Mouse (Mus musculus) heart, embryonic 12.5 days (tissue): ENCODE results near the gene Sept7. TPM values are rescaled to one million over a fixed set of nuclear protein-coding genes. Genes with fewer than 3 reads are reported as not detected.

Source experiments
- ATAC-seq: fragments of 200-750 bp; cut with Nextera tagmentation; 2 replicates; pipeline ENCODE4 v1.8.0; 2017; ENCODE audit warnings: moderate TSS enrichment, moderate library complexity; ENCODE audit not compliant: insufficient number of reproducible peaks, low FRiP score
- H3K27ac ChIP-seq: fragments of 300-500 bp; sonication (generic); 2 replicates; pipeline ENCODE4 v1.5.1; 2016; ENCODE audit warnings: mild to moderate bottlenecking, moderate library complexity; ENCODE audit not compliant: poor library complexity, severe bottlenecking
- H3K27me3 ChIP-seq: fragments of 300-500 bp; sonication (generic); replicated peaks from 2 replicates; pipeline ENCODE4 v1.6.1; 2016; ENCODE audit warnings: mild to moderate bottlenecking, moderate library complexity
- H3K36me3 ChIP-seq: fragments of 300-500 bp; sonication (generic); 2 replicates; pipeline ENCODE4 v1.6.1; 2016; ENCODE audit warnings: mild to moderate bottlenecking, moderate library complexity
- H3K4me1 ChIP-seq: fragments of 300-500 bp; sonication (generic); replicated peaks from 2 replicates; pipeline ENCODE4 v1.6.1; 2016; ENCODE audit warnings: mild to moderate bottlenecking
- H3K4me2 ChIP-seq: fragments of 300-500 bp; sonication (generic); 2 replicates; pipeline ENCODE4 v1.6.1; 2016; ENCODE audit warnings: mild to moderate bottlenecking, moderate library complexity
- H3K4me3 ChIP-seq: fragments of 300-500 bp; sonication (generic); 2 replicates; pipeline ENCODE4 v1.5.1; 2016; ENCODE audit warnings: mild to moderate bottlenecking
- H3K9ac ChIP-seq: fragments of 300-500 bp; sonication (generic); 2 replicates; pipeline ENCODE4 v1.6.1; 2016; ENCODE audit warnings: mild to moderate bottlenecking, moderate library complexity
- H3K9me3 ChIP-seq: fragments of 300-500 bp; sonication (generic); replicated peaks from 2 replicates; pipeline ENCODE4 v1.6.1; 2016; ENCODE audit warnings: mild to moderate bottlenecking, moderate library complexity
- WGBS: fragments of 180-500 bp; shearing (Covaris S2); methylation state at CpG from one replicate; pipeline ENCODE4 v1.1.7; 2016; 5-methylcytosine and 5-hydroxymethylcytosine counted together
- polyA plus RNA-seq: library from polyadenylated mRNA; unstranded; fragments of >200 nt; fragmentation: Nextera tagmentation; extraction: Ambion mirVana; gene quantifications from 2 replicates; pipeline ENCODE4 v1.2.1, GENCODE M21; 2016

Gene Sept7
- polyA plus RNA-seq, 1 experiment from 2014 or later = 299 TPM

- Histone ChIP-seq H3K9me3 (no peaks in the 10 kb centered on the region), H3K27me3 (no peaks in the 10 kb centered on the region), H3K27ac (no peak overlapping the region), H3K4me3 (no peak overlapping the region), H3K36me3 (no peaks in the 10 kb centered on the region), H3K9ac (no peak overlapping the region), H3K4me2 (no peak overlapping the region), H3K4me1 (no peaks in the 10 kb centered on the region)
- no peak for ATAC-seq
- WGBS = 69% methylated on average over 4 of the region's 4 CpGs
Observed at GRCm38 (mm10) chr9:25327727-25328370, 75.6 kb downstream of the Sept7 start.

- H3K4me1 ChIP-seq = no peaks in the 10 kb centered on the region
- H3K4me3 ChIP-seq = no peak overlapping the region
- no peak overlapping the region for H3K27ac ChIP-seq
- WGBS = 73% methylated on average over 11 of the region's 11 CpGs
- no peak for ATAC-seq
- H3K27me3 ChIP-seq = no peaks in the 10 kb centered on the region
- H3K36me3 ChIP-seq = no peaks in the 10 kb centered on the region
- H3K9ac ChIP-seq = no peak overlapping the region
- no peak overlapping the region for H3K4me2 ChIP-seq
- no peaks in the 10 kb centered on the region for H3K9me3 ChIP-seq
Observed at GRCm38 (mm10) chr9:25328946-25329723, 76.9 kb downstream of the Sept7 start.

GRCm38 (mm10) chr9:25337436-25338198 is 85.4 kb downstream of the Sept7 start:
- Histone ChIP-seq H3K27me3 (no peaks in the 10 kb centered on the region), H3K9me3 (no peaks in the 10 kb centered on the region), H3K36me3 (no peaks in the 10 kb centered on the region), H3K4me3 (no peak overlapping the region), H3K9ac (no peak overlapping the region), H3K4me2 (no peak overlapping the region), H3K27ac (no peak overlapping the region), H3K4me1 (peaks cover 5% of the 10 kb centered on the region)
- 70% methylated on average over 2 of the region's 2 CpGs for WGBS
- ATAC-seq = no peak

GRCm38 (mm10) chr9:25340412-25340811 is 88.2 kb downstream of the Sept7 start:
- no peaks in the 10 kb centered on the region for H3K36me3 ChIP-seq
- H3K4me1 ChIP-seq = no peaks in the 10 kb centered on the region; the same call in 1 of the 2 replicates
- 68% methylated on average over 1 of the region's 1 CpGs for WGBS
- H3K4me2 ChIP-seq = no peak overlapping the region
- no peaks in the 10 kb centered on the region for H3K9me3 ChIP-seq
- H3K27me3 ChIP-seq = no peaks in the 10 kb centered on the region
- ATAC-seq = no peak
- H3K4me3 ChIP-seq = no peak overlapping the region
- H3K27ac ChIP-seq = no peak overlapping the region
- H3K9ac ChIP-seq = no peak overlapping the region

- no peak for ATAC-seq
- no peaks in the 10 kb centered on the region for H3K27me3 ChIP-seq
- WGBS = 83% methylated on average over 1 of the region's 1 CpGs
Observed at GRCm38 (mm10) chr9:25353775-25354174, 101.5 kb downstream of the Sept7 start.

GRCm38 (mm10) chr9:25355806-25356205 is 103.6 kb downstream of the Sept7 start:
- Histone ChIP-seq H3K27me3 (no peaks in the 10 kb centered on the region), H3K9ac (no peak overlapping the region), H3K4me2 (no peak overlapping the region), H3K4me1 (no peaks in the 10 kb centered on the region), H3K27ac (no peak overlapping the region), H3K4me3 (no peak overlapping the region), H3K36me3 (no peaks in the 10 kb centered on the region), H3K9me3 (0 out of 2 replicates have a peak, but pooled peaks cover 5% of the 10 kb centered on the region)
- no peak for ATAC-seq
- 86% methylated on average over 11 of the region's 11 CpGs for WGBS

More at GRCm38 (mm10) chr9:25353775-25354174, 101.5 kb downstream of the Sept7 start:
- H3K9me3 ChIP-seq = 0 out of 2 replicates have a peak, but pooled peaks cover 5% of the 10 kb centered on the region
- no peaks in the 10 kb centered on the region for H3K4me1 ChIP-seq
- no peak overlapping the region for H3K4me3 ChIP-seq
- no peak overlapping the region for H3K4me2 ChIP-seq
- H3K27ac ChIP-seq = no peak overlapping the region
- H3K36me3 ChIP-seq = no peaks in the 10 kb centered on the region
- H3K9ac ChIP-seq = no peak overlapping the region

- Histone ChIP-seq H3K9ac (no peak overlapping the region), H3K9me3 (0 out of 2 replicates have a peak, but pooled peaks cover 5% of the 10 kb centered on the region), H3K4me3 (no peak overlapping the region), H3K4me2 (no peak overlapping the region), H3K27ac (no peak overlapping the region), H3K4me1 (no peaks in the 10 kb centered on the region), H3K27me3 (no peaks in the 10 kb centered on the region), H3K36me3 (no peaks in the 10 kb centered on the region)
- 92% methylated on average over 12 of the region's 12 CpGs for WGBS
- ATAC-seq = no peak
Observed at GRCm38 (mm10) chr9:25357589-25357988, 105.3 kb downstream of the Sept7 start.

- Histone ChIP-seq H3K4me2 (no peak overlapping the region), H3K36me3 (no peaks in the 10 kb centered on the region), H3K27ac (no peak overlapping the region), H3K4me3 (no peak overlapping the region), H3K4me1 (no peaks in the 10 kb centered on the region), H3K27me3 (no peaks in the 10 kb centered on the region), H3K9ac (no peak overlapping the region), H3K9me3 (0 out of 2 replicates have a peak, but pooled peaks cover 5% of the 10 kb centered on the region)
- WGBS = 74% methylated on average over 5 of the region's 5 CpGs
- no peak for ATAC-seq
Observed at GRCm38 (mm10) chr9:25358018-25358417, 105.8 kb downstream of the Sept7 start.

Other genes starting within 250 kb of the Sept7 start
- not detected in 2 replicates for gene Gm10181, start 163.0 kb upstream of the Sept7 start, polyA plus RNA-seq
- gene Herpud2, start 100.6 kb upstream of the Sept7 start, polyA plus RNA-seq = 37.0 and 38.1 TPM in 2 replicates
- gene Eepd1, start 229.1 kb downstream of the Sept7 start, polyA plus RNA-seq = 23.0 and 26.3 TPM in 2 replicates